Mouse (Mus musculus): ENCODE measurements around the gene Slc38a8. TPM values are rescaled to one million over a fixed set of nuclear protein-coding genes. Genes with fewer than 3 reads are reported as not detected.
A peak's percentile ranks its signal among the peaks of the same experiment; 100 is the strongest.

Gene Slc38a8
- 0.04 and 0.08 TPM in 2 replicates for polyA plus RNA-seq (2012; rRNA removed)

DNA sequence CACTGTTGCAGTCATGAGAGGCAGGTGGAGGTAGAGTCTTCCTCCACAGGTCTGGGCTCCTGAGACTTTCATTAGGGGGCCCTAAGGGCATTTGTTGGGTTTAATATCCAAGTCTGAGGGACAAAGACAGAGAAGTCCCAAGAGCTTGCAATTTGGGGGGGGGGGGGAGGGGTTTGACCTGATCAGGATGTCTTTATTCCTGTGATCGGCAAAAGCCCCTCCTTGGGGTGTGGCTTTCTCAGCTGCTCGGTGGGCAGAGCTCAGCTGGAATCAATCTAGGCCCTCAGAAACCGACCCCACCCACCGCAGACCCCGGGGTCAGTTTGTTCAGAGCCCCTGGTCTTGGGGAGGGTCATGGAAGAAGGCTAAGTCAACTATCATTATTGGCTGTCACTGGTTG is at the start of gene Slc38a8:
TSS of gene Slc38a8 (minus strand) at position 101 of the 400 bp plus-strand sequence.
- DNase-seq (ENCODE audit: low spot score): no peak

DNA sequence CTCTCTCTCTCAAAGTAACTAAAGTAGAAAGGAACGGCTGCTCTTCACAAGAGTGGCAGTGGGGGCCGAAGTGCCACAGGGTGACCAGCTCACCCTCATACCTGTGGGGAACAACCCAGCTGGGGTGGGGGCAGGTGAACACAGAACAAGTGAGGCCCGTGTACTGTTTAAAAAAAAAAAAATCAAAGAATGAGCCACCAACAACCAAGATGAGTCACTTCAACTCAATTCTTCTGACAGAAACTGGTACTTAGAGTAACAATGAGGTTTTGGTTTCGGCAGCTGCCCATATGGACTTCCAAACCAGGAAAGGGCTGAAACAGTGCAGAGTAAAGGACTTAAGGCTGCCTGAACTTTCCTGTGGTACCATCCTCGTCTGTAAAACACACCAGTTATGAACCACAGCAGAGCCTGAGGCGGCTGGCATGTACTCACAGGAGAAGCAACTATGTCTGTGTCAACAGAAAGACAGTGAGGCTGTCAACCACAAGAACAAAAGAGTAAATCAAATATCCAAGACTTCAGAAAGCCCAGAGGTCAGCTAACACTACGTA is 47.1 kb upstream of the Slc38a8 start:
- no peak for DNase-seq (ENCODE audit: low spot score)

DNA sequence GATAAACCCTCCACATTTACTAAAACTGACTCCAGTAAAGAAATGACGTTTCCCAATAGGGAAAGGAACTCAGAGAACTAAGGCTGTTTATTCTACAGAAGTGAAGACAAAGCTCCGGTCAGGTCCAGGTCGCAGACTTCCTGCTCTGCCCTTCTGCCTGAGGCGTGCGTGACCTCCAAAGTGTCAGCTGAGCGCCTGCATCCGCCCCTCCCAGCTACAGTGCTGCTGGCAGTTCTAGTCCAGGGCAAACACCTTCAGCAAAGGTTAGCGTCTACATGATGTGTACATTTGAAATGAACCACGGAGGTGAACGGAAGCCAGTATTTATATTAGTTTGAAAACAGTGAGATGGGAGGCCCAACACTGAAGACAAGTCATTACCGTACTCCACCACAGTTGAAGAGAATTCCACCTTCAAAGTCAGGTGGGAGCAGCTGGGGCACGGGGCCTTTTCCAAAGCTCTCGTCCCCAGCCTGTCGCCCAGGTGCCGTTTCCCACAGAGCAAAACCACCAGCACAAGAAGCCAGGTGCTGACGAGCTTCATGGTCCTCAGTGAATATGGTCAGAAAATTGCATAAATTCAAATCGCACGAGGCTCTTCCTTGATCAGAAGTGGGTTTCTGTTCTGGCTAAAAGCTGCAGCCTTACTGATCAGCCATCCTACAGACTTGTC is 45.7 kb upstream of the Slc38a8 start:
- no peak for DNase-seq (ENCODE audit: low spot score)

DNA sequence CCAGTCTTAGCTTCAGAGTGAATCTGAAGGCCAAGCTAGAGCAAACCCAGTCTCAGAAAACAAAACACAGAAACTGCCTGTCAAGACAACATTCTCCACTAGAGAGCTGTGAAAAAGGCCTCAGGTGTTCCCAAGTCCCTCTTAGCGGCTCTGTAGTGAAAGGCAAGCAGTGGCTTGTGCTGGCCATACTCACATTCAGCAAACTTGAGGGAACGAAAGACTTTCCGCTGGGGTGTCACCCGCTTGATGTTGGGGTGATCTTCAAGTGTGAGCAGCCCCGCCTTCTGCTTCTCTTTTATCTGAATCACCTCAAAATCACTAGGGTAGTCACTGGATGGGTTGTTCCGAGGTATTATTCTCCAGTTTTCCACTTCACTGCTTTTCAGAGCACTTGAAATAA is 44.3 kb upstream of the Slc38a8 start:
- no peak for DNase-seq (ENCODE audit: low spot score)

DNA sequence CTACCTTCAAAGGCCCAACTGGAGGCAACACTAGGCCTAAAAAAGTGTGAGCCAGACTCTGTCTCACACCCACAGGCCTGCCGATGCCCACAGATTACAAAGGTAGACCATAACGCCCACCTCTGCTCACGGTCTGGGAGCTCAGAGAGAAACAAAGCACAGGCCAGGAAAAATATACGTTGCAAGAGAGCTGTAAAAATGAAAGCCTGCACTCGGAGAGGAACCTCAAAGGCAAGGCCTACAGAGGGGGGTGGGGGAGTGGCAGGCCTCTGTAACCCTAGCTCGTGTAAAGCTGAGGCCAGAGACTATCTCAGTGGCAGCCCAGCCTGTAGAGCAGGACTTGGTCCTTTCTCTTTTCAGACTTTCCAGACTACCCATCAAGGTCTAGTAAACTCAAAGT is 43.7 kb upstream of the Slc38a8 start:
- no peak for DNase-seq (ENCODE audit: low spot score)

DNA sequence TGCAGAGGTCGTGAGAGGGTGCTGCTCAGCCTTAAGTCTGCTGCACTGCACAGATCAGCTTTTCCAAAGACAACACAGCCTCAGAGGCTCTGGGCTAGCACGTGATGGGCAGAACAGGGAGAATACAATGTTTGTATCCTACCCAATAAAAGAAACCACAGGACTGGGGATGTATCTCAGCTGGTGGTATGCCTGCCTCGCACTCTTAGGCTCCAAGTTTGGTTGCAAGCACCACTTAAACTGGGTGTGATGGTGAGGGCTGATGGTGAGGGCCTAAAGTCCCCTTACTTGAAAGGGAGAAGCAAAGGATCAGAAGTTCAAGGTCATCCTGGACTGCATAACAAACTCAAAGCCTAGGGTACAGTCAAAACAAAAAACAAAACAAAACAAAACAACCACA is 43.1 kb upstream of the Slc38a8 start:
- no peak for DNase-seq (ENCODE audit: low spot score)

DNA sequence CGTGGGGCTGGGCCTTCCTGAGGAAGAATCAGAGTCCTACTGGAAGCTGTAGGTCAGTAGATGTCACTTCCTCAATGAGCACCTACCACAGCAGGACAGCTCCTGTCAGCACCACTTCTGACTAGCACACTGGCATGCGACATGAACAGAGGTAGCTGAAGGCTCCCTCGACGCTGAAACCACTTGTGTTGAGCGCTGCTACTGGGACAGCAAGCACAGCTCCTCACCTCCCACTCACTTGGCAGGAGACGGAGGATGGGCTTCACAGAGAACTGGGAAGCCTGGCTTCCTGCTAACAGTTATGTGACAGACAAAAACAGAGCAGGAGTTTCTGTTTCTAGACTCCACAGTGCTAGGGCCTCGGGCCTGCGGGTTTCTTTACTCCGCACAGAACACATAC is 30.5 kb upstream of the Slc38a8 start:
- no peak for DNase-seq (ENCODE audit: low spot score)

DNA sequence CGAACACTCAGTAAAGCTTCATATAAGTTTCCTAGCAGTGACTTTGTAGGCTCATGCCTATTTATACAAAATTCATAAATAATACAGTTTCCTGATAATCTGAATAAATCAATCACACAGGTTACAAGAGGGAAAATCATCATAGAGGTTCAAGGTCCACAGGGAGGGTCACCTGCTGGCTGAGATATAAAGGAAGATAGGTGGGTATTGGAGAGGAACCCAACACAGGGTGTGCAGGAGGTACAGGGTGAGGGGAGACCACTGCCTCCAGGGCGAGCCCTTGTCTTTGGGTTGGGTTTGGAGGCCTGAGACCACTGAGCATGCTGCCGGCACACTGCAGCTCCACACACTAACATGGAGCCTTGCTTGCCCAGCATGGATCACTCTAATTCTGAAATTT is 29.9 kb upstream of the Slc38a8 start:
- DNase-seq (ENCODE audit: low spot score): no peak

DNA sequence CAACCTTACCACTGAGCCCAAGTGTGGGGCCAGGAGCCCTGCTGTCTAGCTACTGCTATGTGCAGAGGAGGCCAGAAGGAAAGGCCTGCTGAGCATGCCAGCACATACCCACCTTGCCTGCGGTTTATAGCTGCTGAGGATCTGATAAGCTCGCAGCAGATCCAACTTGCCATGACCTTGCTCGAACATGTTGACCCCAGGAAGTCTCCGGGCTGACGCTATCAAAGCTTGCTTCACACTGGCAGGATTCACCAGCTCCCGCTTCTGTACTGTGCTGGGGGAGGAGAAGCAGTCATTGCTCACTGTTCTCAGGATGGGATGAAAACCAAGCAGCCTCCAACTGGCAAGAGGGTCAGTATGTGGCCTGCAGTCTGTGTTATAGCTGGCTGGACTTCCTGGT is 29.4 kb upstream of the Slc38a8 start:
- DNase-seq (ENCODE audit: low spot score): peak; percentile 27

DNA sequence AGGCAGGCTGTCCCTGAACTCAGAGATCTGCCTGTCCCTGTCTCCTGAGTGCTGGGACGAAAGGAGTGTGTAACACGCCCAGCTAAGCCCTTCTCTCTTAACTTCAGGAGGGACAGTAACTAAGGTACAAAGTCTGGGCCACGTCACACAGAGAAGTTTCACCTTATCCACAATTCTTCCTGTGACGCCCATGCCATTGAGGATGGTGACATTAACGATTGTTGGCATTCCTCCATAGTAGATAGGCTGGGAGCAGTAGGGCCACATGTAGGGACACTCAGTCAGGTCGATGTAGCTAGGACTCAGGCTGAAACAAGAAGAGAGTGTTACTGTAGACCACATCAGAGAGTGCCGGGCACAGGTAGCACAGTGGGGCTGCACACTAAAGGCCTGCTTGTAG is 27.3 kb upstream of the Slc38a8 start:
- DNase-seq (ENCODE audit: low spot score): no peak

DNA sequence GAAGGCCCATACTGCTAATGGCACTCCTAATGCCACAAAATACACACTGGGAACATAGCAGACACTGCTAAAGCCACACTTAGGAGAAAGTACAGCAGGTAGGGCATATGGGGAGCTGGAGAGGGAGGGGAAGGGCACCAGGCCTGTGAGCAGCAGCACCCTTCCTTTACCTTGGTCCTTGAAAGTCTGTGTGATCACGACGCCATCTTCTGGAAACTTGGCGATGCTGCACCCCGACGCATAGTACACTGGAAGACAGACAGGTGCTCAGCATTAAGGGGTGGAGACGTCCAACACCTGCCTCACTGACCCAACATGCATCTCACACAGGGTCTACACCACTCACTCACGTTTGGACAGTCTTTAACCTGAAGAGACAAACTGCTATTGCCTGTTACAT is 18.6 kb upstream of the Slc38a8 start:
- DNase-seq (ENCODE audit: low spot score): no peak

DNA sequence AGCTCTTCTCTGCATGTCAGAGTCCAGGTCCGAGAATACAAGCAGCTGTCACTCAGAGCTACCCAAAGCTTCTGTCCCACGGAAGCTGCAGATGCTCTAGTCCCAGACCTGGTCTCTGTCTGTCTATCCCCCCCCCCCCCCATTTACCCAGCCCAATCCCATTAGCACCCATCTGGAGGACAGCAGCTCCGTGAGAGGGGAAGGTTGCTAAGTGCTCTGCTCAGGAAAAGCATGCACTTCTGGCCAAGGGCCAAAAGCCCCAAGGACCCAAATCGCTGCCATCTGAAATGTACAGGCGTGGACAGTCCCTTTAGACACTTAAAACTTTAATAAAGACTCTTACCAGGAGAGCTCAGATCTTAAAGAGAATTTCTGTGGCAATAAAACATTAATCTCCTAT is 15.2 kb upstream of the Slc38a8 start:
- no peak for DNase-seq (ENCODE audit: low spot score)

DNA sequence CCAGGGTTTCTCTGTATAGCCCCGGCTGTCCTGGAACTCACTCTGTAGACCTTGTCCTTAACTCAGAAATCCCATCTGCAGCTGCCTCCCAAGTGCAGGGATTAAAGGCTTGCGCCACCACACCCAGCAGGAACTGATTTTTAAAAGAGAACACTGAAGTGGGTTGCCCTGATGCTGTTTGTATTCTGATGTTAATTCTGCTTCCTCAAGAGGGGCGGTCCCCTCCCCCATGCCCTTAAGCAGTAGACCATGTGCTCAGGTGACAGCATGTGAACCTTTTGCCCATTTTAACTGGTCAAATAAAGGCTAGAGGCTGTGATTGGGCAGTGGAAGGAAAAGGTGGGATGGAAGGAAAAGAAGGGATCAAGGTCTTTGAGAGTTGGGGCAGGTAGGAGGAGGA is 14.3 kb upstream of the Slc38a8 start:
- DNase-seq (ENCODE audit: low spot score): no peak

DNA sequence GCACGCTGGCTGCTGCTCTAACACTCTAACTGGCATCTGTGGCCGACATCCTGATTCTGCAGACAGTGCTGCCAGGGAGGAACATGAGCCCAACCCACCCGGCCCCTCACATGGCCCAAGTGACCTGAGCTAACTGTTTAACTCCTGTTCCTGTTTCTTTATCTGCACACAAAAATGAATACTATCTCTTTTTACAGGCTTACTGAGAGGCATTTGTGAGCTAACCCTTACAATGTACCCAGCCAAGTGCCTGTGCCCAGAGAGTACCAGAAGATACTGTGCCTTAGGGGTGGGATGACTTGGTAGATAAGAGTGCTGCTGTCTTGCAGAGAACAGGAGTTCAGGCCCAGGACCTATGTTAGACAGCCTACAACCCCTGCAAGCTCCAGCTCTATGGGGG is 13.4 kb upstream of the Slc38a8 start:
- DNase-seq (ENCODE audit: low spot score): no peak

DNA sequence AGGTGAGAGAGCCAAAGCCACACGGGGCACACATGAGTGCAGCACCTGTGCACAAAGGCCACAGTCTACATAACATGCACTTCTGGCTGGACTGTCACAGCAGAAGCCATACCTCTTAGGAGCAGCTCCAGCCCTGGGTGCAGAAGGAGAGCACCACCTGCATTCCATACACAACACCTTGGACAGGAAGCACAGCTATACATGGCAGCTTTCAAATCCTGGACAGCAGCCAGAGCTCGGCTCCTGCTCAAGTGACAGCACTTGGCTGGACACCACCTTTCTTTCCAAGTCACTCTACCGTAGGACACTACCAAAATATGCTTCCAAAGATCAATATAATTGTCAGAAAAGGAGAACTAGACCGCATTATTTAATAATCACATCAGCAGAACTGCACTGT is 11.9 kb upstream of the Slc38a8 start:
- no peak for DNase-seq (ENCODE audit: low spot score)

DNA sequence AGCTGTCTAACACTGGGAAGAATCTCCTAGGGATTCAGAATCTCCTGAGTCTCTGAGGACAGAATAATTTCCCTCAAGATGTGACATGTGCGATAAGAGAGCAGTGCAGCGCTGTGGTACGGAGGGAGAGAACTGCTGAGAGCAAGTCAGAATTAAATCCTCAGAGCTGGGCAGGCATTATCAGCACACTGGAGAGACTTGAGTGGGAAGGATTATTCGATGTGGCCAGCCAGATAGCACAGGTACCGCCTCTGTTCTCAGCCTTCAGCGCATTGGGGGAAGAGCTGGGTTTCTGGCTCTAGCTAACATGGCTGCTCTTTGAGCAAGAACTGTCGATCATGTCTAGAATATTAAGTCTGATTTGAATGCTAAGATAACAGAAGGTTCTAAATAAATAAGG is 10.2 kb upstream of the Slc38a8 start:
- DNase-seq (ENCODE audit: low spot score): no peak

DNA sequence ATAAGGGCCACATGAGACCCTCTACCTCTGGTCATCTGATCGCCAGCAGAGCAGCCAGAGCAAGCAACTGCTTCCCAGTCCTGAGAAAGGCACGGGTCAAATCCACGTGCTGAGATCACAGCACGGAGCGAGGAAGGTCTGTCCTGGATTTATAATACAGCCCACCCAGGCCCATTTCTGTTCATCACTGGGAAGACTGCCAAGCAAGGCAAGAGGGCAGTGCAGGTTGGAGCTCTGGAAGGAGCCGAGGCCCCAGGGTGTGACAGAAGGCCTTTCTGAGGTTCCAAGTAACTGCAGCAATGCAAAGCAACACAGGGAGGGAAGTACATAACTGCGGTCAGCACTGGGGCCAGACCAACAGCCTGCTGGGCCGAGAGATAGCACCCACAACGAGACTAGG is 9.0 kb upstream of the Slc38a8 start:
- no peak for DNase-seq (ENCODE audit: low spot score)

DNA sequence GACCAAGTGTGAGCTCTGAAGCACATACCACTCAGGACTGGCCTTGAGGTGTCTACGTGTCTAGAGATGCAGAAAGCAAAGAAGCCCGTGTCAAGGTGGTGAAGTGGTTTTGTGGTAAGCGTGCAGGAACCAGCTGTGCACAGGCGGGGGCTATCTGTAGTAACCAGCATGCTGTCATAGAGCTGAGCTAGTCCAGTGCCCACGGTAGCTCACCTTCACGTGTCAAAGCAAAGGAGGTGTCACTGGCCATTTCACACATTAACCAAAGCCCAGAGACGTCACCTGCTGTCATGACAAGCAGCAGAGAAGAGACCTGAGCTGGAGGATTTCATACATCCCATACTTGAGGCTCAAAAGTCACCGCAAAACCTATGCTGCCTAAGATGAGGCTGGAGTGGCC is 4.6 kb upstream of the Slc38a8 start:
- DNase-seq (ENCODE audit: low spot score): no peak

DNA sequence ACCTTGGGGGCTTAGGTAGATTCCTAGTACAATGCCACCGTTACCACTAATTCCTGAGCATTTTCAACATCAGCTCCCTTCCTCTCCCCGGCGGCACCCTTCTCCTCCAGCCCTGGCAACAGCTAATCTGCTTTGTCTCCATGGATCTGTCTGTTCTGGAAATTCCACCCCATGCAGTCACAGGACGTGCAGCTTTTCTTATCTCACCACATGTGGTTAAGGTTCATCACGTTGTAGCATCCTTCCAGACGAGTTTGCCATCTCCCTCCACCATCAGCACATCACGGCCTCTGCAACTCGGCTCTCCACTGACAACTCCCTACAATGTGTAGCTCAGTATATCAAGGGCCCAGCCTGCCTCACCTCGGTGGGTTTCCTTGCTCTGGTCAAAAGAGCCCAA is 4.0 kb upstream of the Slc38a8 start:
- DNase-seq (ENCODE audit: low spot score): no peak

DNA sequence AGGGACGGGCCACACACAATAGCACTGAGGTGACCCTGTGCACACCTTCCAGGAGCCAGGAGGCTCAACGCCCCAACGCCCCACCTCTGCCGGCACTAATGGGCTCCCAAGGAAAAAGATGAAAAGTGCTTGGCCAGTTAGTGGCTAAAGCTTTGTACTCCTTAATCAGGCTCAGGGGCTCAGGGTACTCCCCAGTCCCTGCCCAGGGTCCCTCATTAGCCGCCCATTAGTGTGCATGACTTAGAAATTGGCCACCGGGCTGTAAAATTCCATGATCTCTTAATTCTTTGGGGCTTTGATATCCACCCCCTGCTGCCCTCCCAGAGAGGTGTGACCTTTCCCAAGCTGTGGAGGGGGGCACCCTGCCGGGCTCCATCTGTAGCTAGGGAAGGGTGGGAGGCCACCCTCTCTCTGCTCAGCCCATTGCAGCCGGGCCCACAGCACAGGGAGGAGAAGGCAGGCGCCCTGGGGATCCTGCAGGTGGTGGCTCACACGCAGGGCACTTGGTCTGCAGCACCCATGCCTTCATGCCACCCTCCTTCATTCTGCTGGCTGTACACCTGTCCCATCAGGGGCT is 1.8 kb upstream of the Slc38a8 start:
- DNase-seq (ENCODE audit: low spot score): no peak

DNA sequence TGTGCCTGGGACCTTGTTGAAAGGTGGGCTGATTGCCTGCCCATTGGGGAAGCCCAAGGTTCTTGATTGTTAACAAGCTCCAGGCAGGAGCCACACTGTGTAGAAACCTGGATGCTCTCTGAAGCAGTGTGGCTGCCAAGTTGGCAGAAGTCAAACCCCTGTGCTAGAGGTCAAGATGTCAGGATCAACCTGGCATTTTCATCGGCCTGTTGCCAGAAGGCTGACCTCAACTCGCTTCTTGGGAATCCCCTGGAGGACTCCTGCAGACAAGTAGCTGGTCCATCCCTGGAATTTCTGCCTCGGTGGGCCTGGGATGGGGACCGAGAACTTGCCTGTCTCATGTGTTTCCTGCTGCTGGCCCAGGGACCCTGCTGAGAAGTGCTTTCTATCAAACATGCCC is 613 bp upstream of the Slc38a8 start:
- no peak for DNase-seq (ENCODE audit: low spot score)

DNA sequence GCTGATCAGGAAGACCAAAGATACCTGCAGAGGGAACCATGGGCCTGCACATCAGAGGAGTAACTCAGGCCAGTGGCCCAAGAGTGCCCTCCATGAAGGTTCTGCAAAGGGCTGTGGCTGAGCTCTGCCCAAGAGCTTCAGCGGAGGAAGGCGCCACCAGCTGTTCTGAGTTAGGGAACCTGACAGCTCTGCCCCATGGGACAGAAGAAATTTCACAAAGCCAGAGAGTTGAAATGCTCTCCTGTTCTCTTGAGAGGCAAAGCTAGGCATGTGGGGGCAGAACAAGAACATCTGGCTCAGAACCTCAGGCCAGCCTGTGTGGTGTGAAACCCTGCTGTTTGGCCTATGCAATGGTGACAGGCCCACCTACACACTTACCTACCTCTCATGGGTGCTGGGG is 1.7 kb downstream of the Slc38a8 start:
- no peak for DNase-seq (ENCODE audit: low spot score)

DNA sequence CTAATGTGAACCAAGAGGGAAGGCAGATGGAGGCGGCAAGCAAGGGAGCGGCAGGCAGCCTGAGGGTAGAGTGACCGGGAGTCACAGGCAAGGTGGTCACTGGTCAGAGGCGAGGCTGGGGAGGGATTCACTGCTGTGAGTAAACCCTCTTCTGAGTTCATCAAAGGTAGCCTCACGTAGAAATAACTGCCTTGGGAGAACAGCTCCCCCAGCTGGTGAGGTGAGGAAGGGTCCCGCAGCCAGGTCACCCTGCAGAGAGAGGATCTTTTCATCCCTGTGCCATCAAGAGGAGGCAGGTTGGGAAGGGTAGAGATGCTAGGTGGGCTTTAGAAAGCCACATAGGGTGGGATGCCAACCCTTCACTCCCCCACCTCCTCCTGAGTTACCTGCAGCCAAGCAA is 4.7 kb downstream of the Slc38a8 start:
- peak; percentile 37 for DNase-seq (ENCODE audit: low spot score)

DNA sequence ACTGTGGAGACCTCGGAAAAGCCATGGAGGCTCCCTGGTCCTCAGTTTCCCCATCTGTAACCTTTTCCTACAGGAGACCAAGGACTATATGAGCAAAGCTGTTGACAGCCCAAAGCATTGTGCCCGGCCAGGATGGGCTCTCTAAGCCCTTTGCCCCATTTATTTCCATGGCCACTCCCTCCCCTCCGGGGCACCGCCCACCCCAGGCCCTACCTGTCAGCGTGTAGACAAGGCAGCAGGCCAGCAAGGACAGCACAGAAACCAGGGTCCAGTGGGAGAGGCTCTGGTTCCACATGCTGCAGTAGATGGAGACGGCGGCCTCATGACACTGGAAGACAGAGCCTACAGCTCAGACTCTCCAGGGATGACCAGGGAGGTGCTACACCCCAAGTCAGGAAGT is 14.4 kb downstream of the Slc38a8 start:
- DNase-seq (ENCODE audit: low spot score): no peak

Measured in urinary bladder, adult 2 months (tissue).